Mouse (Mus musculus) ES-Bruce4 (cell line): ENCODE data around the gene Hectd4. TPM values are rescaled to one million over a fixed set of nuclear protein-coding genes. Genes with fewer than 3 reads are reported as not detected.

Experiments
- H3K27ac ChIP-seq: 2 replicates; pipeline ENCODE4 v1.5.1; 2012; ENCODE audit warnings: low read length, inconsistent platforms; ENCODE audit not compliant: insufficient read depth
- H3K27me3 ChIP-seq: 2 replicates; pipeline ENCODE4 v1.6.1; 2012; ENCODE audit warnings: mild to moderate bottlenecking, low read length, inconsistent platforms; ENCODE audit not compliant: control insufficient read depth, poor library complexity, insufficient read depth, severe bottlenecking
- H3K36me3 ChIP-seq: 2 replicates; pipeline ENCODE4 v1.6.1; 2012; ENCODE audit warnings: inconsistent platforms, mild to moderate bottlenecking, low read length, moderate library complexity; ENCODE audit not compliant: control insufficient read depth, poor library complexity, insufficient read depth, severe bottlenecking
- H3K4me1 ChIP-seq: one replicate; pipeline ENCODE4 v1.8.1; 2011; ENCODE audit warnings: low read length; ENCODE audit not compliant: control insufficient read depth, insufficient read depth
- H3K4me3 ChIP-seq: 2 replicates; pipeline ENCODE4 v1.5.1; 2011; ENCODE audit warnings: low read depth, mild to moderate bottlenecking, low read length
- H3K9ac ChIP-seq: 2 replicates; pipeline ENCODE4 v1.6.1; 2012; ENCODE audit warnings: low read depth, mild to moderate bottlenecking, inconsistent platforms; ENCODE audit not compliant: poor library complexity, severe bottlenecking
- H3K9me3 ChIP-seq: replicated peaks from 2 replicates; pipeline ENCODE4 v1.6.1; 2012; ENCODE audit warnings: mild to moderate bottlenecking, low read length, inconsistent platforms; ENCODE audit not compliant: control insufficient read depth, poor library complexity, insufficient read depth, severe bottlenecking
- CTCF ChIP-seq: IDR thresholded peaks from one replicate; pipeline ENCODE4 v1.8.1; 2011; ENCODE audit warnings: low read depth, low read length
- EP300 ChIP-seq: IDR thresholded peaks from 2 replicates; pipeline ENCODE4 v1.6.1; 2011; ENCODE audit warnings: low read depth, low read length; ENCODE audit not compliant: insufficient read depth
- POLR2A ChIP-seq: IDR thresholded peaks from one replicate; pipeline ENCODE4 v1.8.1; 2011; ENCODE audit warnings: low read length; ENCODE audit not compliant: insufficient read depth
- polyA plus RNA-seq: library from polyadenylated mRNA; stranded (reverse); fragments of >200 nt; gene quantifications from 2 replicates; pipeline ENCODE4 v1.2.4, GENCODE M21; 2011; ENCODE audit warnings: low read depth; ENCODE audit not compliant: missing spikeins, insufficient read depth, insufficient read length

The Hectd4 gene
- polyA plus RNA-seq, 1 experiment, result 15.9 TPM

- Histone ChIP-seq H3K4me3 (no peak overlapping the region), H3K9ac (no peak overlapping the region), H3K27me3 (no peaks in the 10 kb centered on the region), H3K4me1 (no peaks in the 10 kb centered on the region), H3K27ac (no peak overlapping the region), H3K9me3 (no peaks in the 10 kb centered on the region), H3K36me3 (no peaks in the 10 kb centered on the region; the same call in 1 of the 2 replicates)
- TF ChIP-seq EP300 (no peak), POLR2A (no peak), CTCF (no peak)
Measured at GRCm38 (mm10) chr5:121333976-121334375, 114.0 kb downstream of the Hectd4 start.

- Histone ChIP-seq H3K27me3 (no peaks in the 10 kb centered on the region), H3K36me3 (no peaks in the 10 kb centered on the region; the same call in 1 of the 2 replicates)
- TF ChIP-seq POLR2A, result no peak
Measured at GRCm38 (mm10) chr5:121334454-121334853, 114.4 kb downstream of the Hectd4 start.

GRCm38 (mm10) chr5:121335426-121335825 lies 115.4 kb downstream of the Hectd4 start:
- Histone ChIP-seq H3K4me3 (no peak overlapping the region), H3K4me1 (no peaks in the 10 kb centered on the region), H3K27me3 (no peaks in the 10 kb centered on the region), H3K9ac (no peak overlapping the region), H3K27ac (no peak overlapping the region), H3K36me3 (no peaks in the 10 kb centered on the region; the same call in 1 of the 2 replicates), H3K9me3 (no peaks in the 10 kb centered on the region)
- TF ChIP-seq POLR2A (no peak), EP300 (no peak), CTCF (no peak)

More at GRCm38 (mm10) chr5:121334454-121334853, 114.4 kb downstream of the Hectd4 start:
- Histone ChIP-seq H3K4me3 (no peak overlapping the region), H3K9ac (no peak overlapping the region), H3K27ac (no peak overlapping the region), H3K9me3 (no peaks in the 10 kb centered on the region), H3K4me1 (no peaks in the 10 kb centered on the region)

GRCm38 (mm10) chr5:121336009-121336408 lies 116.0 kb downstream of the Hectd4 start:
- TF ChIP-seq CTCF (no peak), POLR2A (no peak), EP300 (no peak)
- Histone ChIP-seq H3K4me3 (no peak overlapping the region), H3K27ac (no peak overlapping the region), H3K36me3 (no peaks in the 10 kb centered on the region; the same call in 1 of the 2 replicates), H3K27me3 (no peaks in the 10 kb centered on the region), H3K9ac (no peak overlapping the region), H3K4me1 (peaks cover 3% of the 10 kb centered on the region), H3K9me3 (no peaks in the 10 kb centered on the region)

- Histone ChIP-seq H3K9me3 (no peaks in the 10 kb centered on the region), H3K27ac (no peak overlapping the region), H3K36me3 (no peaks in the 10 kb centered on the region; the same call in 1 of the 2 replicates), H3K9ac (no peak overlapping the region), H3K4me3 (no peak overlapping the region), H3K27me3 (no peaks in the 10 kb centered on the region), H3K4me1 (peaks cover 5% of the 10 kb centered on the region)
- TF ChIP-seq CTCF (no peak), POLR2A (no peak), EP300 (no peak)
Measured at GRCm38 (mm10) chr5:121336776-121337175, 116.8 kb downstream of the Hectd4 start.

GRCm38 (mm10) chr5:121339507-121340230 lies 119.7 kb downstream of the Hectd4 start:
- Histone ChIP-seq H3K27me3 (no peaks in the 10 kb centered on the region), H3K27ac (no peak overlapping the region), H3K4me1 (peaks cover 5% of the 10 kb centered on the region), H3K4me3 (no peak overlapping the region), H3K36me3 (no peaks in the 10 kb centered on the region; the same call in 1 of the 2 replicates), H3K9ac (no peak overlapping the region), H3K9me3 (no peaks in the 10 kb centered on the region)
- TF ChIP-seq EP300 (no peak), POLR2A (no peak), CTCF (no peak)
